Mouse (Mus musculus): ENCODE data around the gene Fndc3a. TPM values are rescaled to one million over a fixed set of nuclear protein-coding genes. Genes with fewer than 3 reads are reported as not detected.
A peak's percentile ranks its signal among the peaks of the same experiment; 100 is the strongest.

Gene Fndc3a
- 41.0 and 45.7 TPM in 2 replicates for polyA plus RNA-seq (2016; fragmentation: Nextera tagmentation; extraction: Ambion mirVana)

- peak within 1 kb of the TSS; percentile 82 for H3K27ac ChIP-seq
- no peaks in the 10 kb centered on the region for H3K36me3 ChIP-seq
- H3K9me3 ChIP-seq, result no peaks in the 10 kb centered on the region
- peak within 1 kb of the TSS; percentile 60 for H3K4me2 ChIP-seq (replicated peaks)
- WGBS, result under 1% methylated on average over 82 of the region's 82 CpGs
- peak within 1 kb of the TSS; percentile 77 for H3K4me3 ChIP-seq
- peak; percentile 88 for ATAC-seq (ENCODE audit: insufficient number of reproducible peaks, insufficient read depth, low FRiP score, low TSS enrichment)
- no peaks in the 10 kb centered on the region for H3K27me3 ChIP-seq
- no peaks in the 10 kb centered on the region for H3K4me1 ChIP-seq
- H3K9ac ChIP-seq, result peak within 1 kb of the TSS; percentile 81
Measured at GRCm38 (mm10) chr14:72709710-72710340, at the start of gene Fndc3a. Fndc3a (minus strand) TSS chr14:72710003.

GRCm38 (mm10) chr14:72752893-72753292 lies 43.1 kb upstream of the Fndc3a start:
- H3K4me3 ChIP-seq, result no peak overlapping the region
- H3K4me1 ChIP-seq, result no peaks in the 10 kb centered on the region
- no peaks in the 10 kb centered on the region for H3K9me3 ChIP-seq
- WGBS, result 74% methylated on average over 6 of the region's 6 CpGs
- no peak for ATAC-seq (ENCODE audit: insufficient number of reproducible peaks, insufficient read depth, low FRiP score, low TSS enrichment)
- H3K27me3 ChIP-seq, result no peaks in the 10 kb centered on the region
- H3K4me2 ChIP-seq (replicated peaks), result no peak overlapping the region
- H3K36me3 ChIP-seq, result no peaks in the 10 kb centered on the region
- H3K27ac ChIP-seq, result no peak overlapping the region
- H3K9ac ChIP-seq, result no peak overlapping the region

DNA sequence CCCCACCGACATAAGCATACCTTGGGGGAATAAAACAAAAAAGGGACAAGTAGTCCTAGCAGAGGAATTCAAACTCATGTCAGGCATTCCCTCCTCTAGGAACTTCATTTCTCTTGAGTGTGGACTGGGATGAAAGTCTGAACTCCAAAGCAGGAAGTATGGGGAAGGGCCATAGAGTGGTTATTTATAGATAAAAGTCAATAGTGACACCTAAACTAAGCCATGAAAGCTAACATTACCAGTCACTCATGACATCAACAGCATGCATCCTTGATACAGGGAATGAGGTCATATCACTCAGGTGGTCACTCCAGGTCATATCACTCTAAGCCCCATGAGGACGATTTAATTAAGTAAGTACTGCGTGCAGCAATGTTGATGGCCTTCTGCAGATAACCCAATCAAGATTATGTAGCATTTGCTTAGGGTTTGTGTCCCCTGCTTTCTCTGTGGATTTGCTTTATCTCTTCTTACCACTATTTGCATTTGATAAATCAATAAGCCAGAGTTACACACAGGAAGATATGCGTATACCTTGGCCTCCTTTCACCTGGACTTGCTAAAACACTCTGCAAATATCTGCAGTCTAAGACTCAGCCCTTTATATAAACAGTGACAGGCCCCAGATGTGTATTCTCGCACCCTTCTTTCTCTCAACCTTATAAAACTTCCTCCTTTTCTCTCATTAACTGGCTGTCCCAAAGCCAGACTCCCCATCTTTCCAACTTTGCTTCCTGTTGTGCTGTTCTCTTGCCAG lies 40.8 kb upstream of the Fndc3a start:
- no peak overlapping the region for H3K27ac ChIP-seq
- H3K9ac ChIP-seq, result no peak overlapping the region
- no peaks in the 10 kb centered on the region for H3K4me1 ChIP-seq
- ATAC-seq (ENCODE audit: insufficient number of reproducible peaks, insufficient read depth, low FRiP score, low TSS enrichment), result no peak
- WGBS, result 84% methylated on average over 5 of the region's 5 CpGs
- no peak overlapping the region for H3K4me2 ChIP-seq (replicated peaks)
- no peak overlapping the region for H3K4me3 ChIP-seq
- H3K9me3 ChIP-seq, result no peaks in the 10 kb centered on the region
- no peaks in the 10 kb centered on the region for H3K36me3 ChIP-seq
- H3K27me3 ChIP-seq, result no peaks in the 10 kb centered on the region

DNA sequence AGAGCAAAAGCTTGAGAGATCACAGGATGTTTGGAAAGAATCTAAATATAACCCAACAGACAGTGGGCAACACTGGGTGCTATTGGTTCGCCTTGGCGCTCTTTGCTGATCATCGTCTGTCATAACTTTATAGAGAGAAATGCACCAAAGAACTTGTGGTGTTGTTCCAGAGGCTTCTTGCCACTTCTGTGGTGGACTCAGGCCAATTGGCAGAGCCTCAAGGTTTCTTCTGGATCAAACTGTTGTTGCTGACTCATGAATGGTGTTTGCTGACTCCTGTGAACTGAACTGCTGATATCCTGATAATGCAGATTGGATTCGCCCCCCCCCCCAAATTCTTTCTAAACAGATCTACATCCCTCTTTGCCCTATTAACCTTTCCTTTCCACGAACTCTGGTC lies 38.5 kb upstream of the Fndc3a start:
- 90% methylated on average over 5 of the region's 5 CpGs for WGBS
- Histone ChIP-seq H3K27me3 (no peaks in the 10 kb centered on the region), H3K4me2 (replicated peaks) (no peak overlapping the region), H3K4me1 (no peaks in the 10 kb centered on the region), H3K36me3 (no peaks in the 10 kb centered on the region), H3K27ac (no peak overlapping the region), H3K4me3 (no peak overlapping the region), H3K9ac (no peak overlapping the region), H3K9me3 (no peaks in the 10 kb centered on the region)
- ATAC-seq (ENCODE audit: insufficient number of reproducible peaks, insufficient read depth, low FRiP score, low TSS enrichment), result no peak

DNA sequence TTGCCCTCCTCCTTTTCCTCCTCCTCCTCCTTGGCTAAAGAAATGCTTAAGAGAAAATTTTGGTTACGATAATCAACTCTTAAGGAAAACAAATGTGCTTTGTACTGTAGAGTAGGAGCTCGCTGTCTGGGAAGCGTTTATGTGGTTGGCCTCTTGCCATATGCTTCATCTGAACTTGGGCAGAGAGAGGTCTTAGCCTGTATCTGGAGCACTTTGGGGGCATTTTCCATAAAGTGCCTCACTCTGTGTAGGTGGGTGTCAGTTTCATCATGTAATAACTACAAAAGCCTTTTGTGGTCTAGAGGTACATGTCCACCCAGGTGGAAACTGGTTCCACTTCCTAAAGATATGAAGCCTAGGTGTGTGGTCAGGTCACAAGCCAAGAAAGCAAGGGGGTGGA lies 31.9 kb upstream of the Fndc3a start:
- no peak overlapping the region for H3K4me2 ChIP-seq (replicated peaks)
- 75% methylated on average over 3 of the region's 3 CpGs for WGBS
- no peak for ATAC-seq (ENCODE audit: insufficient number of reproducible peaks, insufficient read depth, low FRiP score, low TSS enrichment)

DNA sequence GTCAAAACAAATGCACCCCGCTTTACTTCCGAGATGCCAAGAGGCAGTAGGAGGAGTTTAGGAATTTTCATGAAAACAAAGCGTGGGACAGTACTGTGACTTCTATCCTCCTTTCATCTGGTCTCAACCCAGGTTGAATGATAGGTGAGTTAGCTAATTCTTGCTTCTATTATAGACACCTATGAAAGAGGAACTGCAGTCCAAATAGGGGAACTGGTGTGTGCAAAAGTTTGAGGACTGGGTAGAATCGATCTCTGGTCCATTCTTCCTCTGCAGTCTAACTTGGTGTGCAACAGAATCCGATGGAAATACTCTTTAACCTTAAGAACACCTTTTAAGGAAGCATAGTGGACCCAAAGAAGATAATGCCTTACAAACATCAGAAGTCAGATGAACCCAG lies 30.5 kb upstream of the Fndc3a start:
- no peaks in the 10 kb centered on the region for H3K4me1 ChIP-seq
- no peaks in the 10 kb centered on the region for H3K27me3 ChIP-seq
- ATAC-seq (ENCODE audit: insufficient number of reproducible peaks, insufficient read depth, low FRiP score, low TSS enrichment), result no peak
- 89% methylated on average over 5 of the region's 5 CpGs for WGBS
- no peak overlapping the region for H3K4me3 ChIP-seq
- no peaks in the 10 kb centered on the region for H3K9me3 ChIP-seq
- H3K4me2 ChIP-seq (replicated peaks), result no peak overlapping the region
- H3K9ac ChIP-seq, result no peak overlapping the region
- no peak overlapping the region for H3K27ac ChIP-seq
- H3K36me3 ChIP-seq, result no peaks in the 10 kb centered on the region

More for the DNA sequence above, 31.9 kb upstream of the Fndc3a start:
- H3K4me1 ChIP-seq, result no peaks in the 10 kb centered on the region
- no peaks in the 10 kb centered on the region for H3K27me3 ChIP-seq
- no peaks in the 10 kb centered on the region for H3K9me3 ChIP-seq
- no peak overlapping the region for H3K4me3 ChIP-seq
- no peak overlapping the region for H3K9ac ChIP-seq
- H3K36me3 ChIP-seq, result no peaks in the 10 kb centered on the region
- H3K27ac ChIP-seq, result no peak overlapping the region

- Histone ChIP-seq H3K4me2 (replicated peaks) (no peak overlapping the region), H3K9me3 (no peaks in the 10 kb centered on the region), H3K36me3 (no peaks in the 10 kb centered on the region), H3K27ac (no peak overlapping the region), H3K9ac (no peak overlapping the region), H3K4me1 (no peaks in the 10 kb centered on the region), H3K27me3 (no peaks in the 10 kb centered on the region), H3K4me3 (no peak overlapping the region)
- WGBS, result 63% methylated on average over 8 of the region's 8 CpGs
- ATAC-seq (ENCODE audit: insufficient number of reproducible peaks, insufficient read depth, low FRiP score, low TSS enrichment), result no peak
Measured at GRCm38 (mm10) chr14:72739484-72740208, 29.8 kb upstream of the Fndc3a start.

DNA sequence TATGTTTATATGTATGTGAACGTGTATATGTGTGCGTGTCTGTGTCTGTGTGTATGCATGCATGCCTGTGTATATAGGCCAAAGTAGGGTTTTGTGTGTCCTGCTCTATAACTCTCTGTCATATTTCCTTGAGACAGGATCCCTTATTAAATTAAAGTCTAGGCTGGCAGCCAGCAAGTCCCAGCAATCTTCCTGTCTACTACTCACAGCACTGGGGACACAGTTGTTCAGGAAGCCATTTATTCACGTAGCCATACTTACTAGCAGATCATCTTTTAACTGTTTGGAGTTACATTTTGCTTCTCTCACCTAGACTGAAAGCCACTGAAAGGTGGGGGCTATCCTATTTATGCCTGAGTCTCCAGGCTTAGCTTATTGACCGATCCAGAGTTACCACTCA lies 29.0 kb upstream of the Fndc3a start:
- Histone ChIP-seq H3K27ac (no peak overlapping the region), H3K9ac (no peak overlapping the region), H3K4me3 (no peak overlapping the region), H3K4me2 (replicated peaks) (no peak overlapping the region), H3K9me3 (no peaks in the 10 kb centered on the region), H3K36me3 (no peaks in the 10 kb centered on the region), H3K4me1 (no peaks in the 10 kb centered on the region), H3K27me3 (no peaks in the 10 kb centered on the region)
- no peak for ATAC-seq (ENCODE audit: insufficient number of reproducible peaks, insufficient read depth, low FRiP score, low TSS enrichment)
- WGBS, result 84% methylated on average over 4 of the region's 4 CpGs

GRCm38 (mm10) chr14:72738217-72738616 lies 28.4 kb upstream of the Fndc3a start:
- H3K9ac ChIP-seq, result no peak overlapping the region
- no peak overlapping the region for H3K4me2 ChIP-seq (replicated peaks)
- no peaks in the 10 kb centered on the region for H3K27me3 ChIP-seq
- H3K9me3 ChIP-seq, result no peaks in the 10 kb centered on the region
- H3K36me3 ChIP-seq, result no peaks in the 10 kb centered on the region
- H3K27ac ChIP-seq, result no peak overlapping the region
- no peaks in the 10 kb centered on the region for H3K4me1 ChIP-seq
- no peak overlapping the region for H3K4me3 ChIP-seq
- no peak for ATAC-seq (ENCODE audit: insufficient number of reproducible peaks, insufficient read depth, low FRiP score, low TSS enrichment)
- 84% methylated on average over 4 of the region's 4 CpGs for WGBS

DNA sequence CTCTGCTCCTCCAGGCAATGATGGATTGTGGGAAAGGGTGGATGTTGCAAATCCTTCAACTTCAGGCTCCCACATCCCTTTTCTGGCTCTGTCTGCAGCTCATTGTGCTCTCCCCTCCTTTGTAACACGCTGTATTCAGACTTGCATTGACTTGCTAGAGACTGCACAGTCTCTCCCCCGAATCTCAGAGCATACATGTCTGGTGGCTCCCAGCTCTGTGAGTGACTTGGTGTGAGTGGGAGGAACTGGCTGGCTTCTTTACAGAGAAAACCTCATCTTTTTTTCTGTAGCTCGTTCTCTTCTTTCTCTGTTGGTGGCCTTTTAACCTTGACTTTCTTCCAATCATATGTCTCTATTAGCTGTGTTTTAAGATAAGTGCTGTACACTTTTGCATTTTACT lies 16.1 kb upstream of the Fndc3a start:
- WGBS, result 63% methylated on average over 3 of the region's 3 CpGs

GRCm38 (mm10) chr14:72722274-72723053 lies 12.7 kb upstream of the Fndc3a start:
- H3K4me2 ChIP-seq (replicated peaks), result no peak overlapping the region
- no peak overlapping the region for H3K27ac ChIP-seq
- H3K9me3 ChIP-seq, result no peaks in the 10 kb centered on the region
- no peak overlapping the region for H3K4me3 ChIP-seq
- no peak overlapping the region for H3K9ac ChIP-seq
- H3K4me1 ChIP-seq, result no peaks in the 10 kb centered on the region
- ATAC-seq (ENCODE audit: insufficient number of reproducible peaks, insufficient read depth, low FRiP score, low TSS enrichment), result no peak
- no peaks in the 10 kb centered on the region for H3K36me3 ChIP-seq
- WGBS, result 76% methylated on average over 3 of the region's 3 CpGs
- no peaks in the 10 kb centered on the region for H3K27me3 ChIP-seq

More for the DNA sequence above, 16.1 kb upstream of the Fndc3a start:
- no peak for ATAC-seq (ENCODE audit: insufficient number of reproducible peaks, insufficient read depth, low FRiP score, low TSS enrichment)
- Histone ChIP-seq H3K4me1 (no peaks in the 10 kb centered on the region), H3K4me2 (replicated peaks) (no peak overlapping the region), H3K27me3 (no peaks in the 10 kb centered on the region), H3K27ac (no peak overlapping the region), H3K9ac (no peak overlapping the region), H3K9me3 (no peaks in the 10 kb centered on the region), H3K36me3 (no peaks in the 10 kb centered on the region), H3K4me3 (no peak overlapping the region)

Measured in embryonic facial prominence, embryonic 12.5 days (tissue).